Mouse (Mus musculus): ENCODE results near the gene Mrpl51.

Gene Mrpl51

GRCm38 (mm10) chr6:125191332-125192015 is at the start of gene Mrpl51, which contains the start of gene Ncapd2:
Gene Mrpl51, plus strand, starts transcription at chr6:125191801.
Gene Ncapd2, minus strand, starts transcription at chr6:125191701.
- DNase-seq, result peak; percentile 96 to 97

GRCm38 (mm10) chr6:125142436-125142835 is 49.2 kb upstream of the Mrpl51 start:
- DNase-seq, result no peak

- no peak for DNase-seq
Measured at GRCm38 (mm10) chr6:125143128-125143527, 48.5 kb upstream of the Mrpl51 start.

- DNase-seq, result no peak
Measured at GRCm38 (mm10) chr6:125143904-125144303, 47.7 kb upstream of the Mrpl51 start.

GRCm38 (mm10) chr6:125145001-125145400 is 46.6 kb upstream of the Mrpl51 start, which contains the start of gene Iffo1:
Gene Iffo1, plus strand, starts transcription at chr6:125145241.
- DNase-seq, result peak; percentile 91 to 93

- DNase-seq, result peak in 1 of 2 experiments; percentile 25
Measured at GRCm38 (mm10) chr6:125145479-125145951, 46.1 kb upstream of the Mrpl51 start.

GRCm38 (mm10) chr6:125146148-125146547 is 45.5 kb upstream of the Mrpl51 start:
- no peak for DNase-seq

- peak; percentile 52 to 65 for DNase-seq
Measured at GRCm38 (mm10) chr6:125146797-125147196, 44.8 kb upstream of the Mrpl51 start.

- DNase-seq, result no peak
Measured at GRCm38 (mm10) chr6:125147329-125147728, 44.3 kb upstream of the Mrpl51 start.

- DNase-seq, result peak in 1 of 2 experiments; percentile 32
Measured at GRCm38 (mm10) chr6:125148251-125148925, 43.2 kb upstream of the Mrpl51 start.

GRCm38 (mm10) chr6:125148926-125149568 is 42.6 kb upstream of the Mrpl51 start:
- DNase-seq, result peak in 1 of 2 experiments; percentile 27

- DNase-seq, result no peak
Measured at GRCm38 (mm10) chr6:125149569-125149950, 42.0 kb upstream of the Mrpl51 start.

GRCm38 (mm10) chr6:125152212-125153017 is 39.2 kb upstream of the Mrpl51 start:
- no peak for DNase-seq

GRCm38 (mm10) chr6:125153018-125153389 is 38.6 kb upstream of the Mrpl51 start:
- DNase-seq, result no peak

- DNase-seq, result no peak
Measured at GRCm38 (mm10) chr6:125153682-125154081, 37.9 kb upstream of the Mrpl51 start.

GRCm38 (mm10) chr6:125154550-125154949 is 37.1 kb upstream of the Mrpl51 start:
- DNase-seq, result no peak

GRCm38 (mm10) chr6:125155262-125155661 is 36.3 kb upstream of the Mrpl51 start:
- DNase-seq, result no peak

GRCm38 (mm10) chr6:125156491-125156890 is 35.1 kb upstream of the Mrpl51 start:
- DNase-seq, result no peak

GRCm38 (mm10) chr6:125156903-125157614 is 34.5 kb upstream of the Mrpl51 start:
- DNase-seq, result no peak

GRCm38 (mm10) chr6:125158944-125159492 is 32.6 kb upstream of the Mrpl51 start:
- no peak for DNase-seq

GRCm38 (mm10) chr6:125159773-125160557 is 31.6 kb upstream of the Mrpl51 start:
- DNase-seq, result no peak

Measured in lung, adult 18-20 months (tissue).